Mouse (Mus musculus) CH12.LX (cell line): ENCODE results near the gene Usp6nl.
A peak's percentile ranks its signal among the peaks of the same experiment; 100 is the strongest.

Source experiments
- CHD1 ChIP-seq: IDR thresholded peaks from 2 replicates; pipeline ENCODE4 v1.6.1; 2012; ENCODE audit warnings: low read depth, low read length, improper control_type of control experiment, inconsistent platforms
- CTCF ChIP-seq, 2 experiments: IDR thresholded peaks in 1 of 2; conservative IDR thresholded peaks in 1 of 2; 2 replicates each; pipeline ENCODE4 v1.5.1; 2011 to 2012; ENCODE audit warnings: low read depth in 2 of 2, low read length in 2 of 2, improper control_type of control experiment in 1 of 2, inconsistent platforms in 1 of 2, mild to moderate bottlenecking in 1 of 2, moderate library complexity in 1 of 2
- EP300 ChIP-seq: IDR thresholded peaks from 2 replicates; pipeline ENCODE4 v1.6.1; 2011; ENCODE audit warnings: low read length, improper control_type of control experiment
- GABPA ChIP-seq: IDR thresholded peaks from 2 replicates; pipeline ENCODE4 v1.6.1; 2012; ENCODE audit warnings: low read depth, low read length, improper control_type of control experiment, inconsistent platforms; ENCODE audit not compliant: insufficient replicate concordance
- HCFC1 ChIP-seq: IDR thresholded peaks from 2 replicates; pipeline ENCODE4 v1.6.1; 2012; ENCODE audit warnings: low read depth, mild to moderate bottlenecking, inconsistent platforms, low read length, improper control_type of control experiment
- MAFK ChIP-seq: IDR thresholded peaks from 2 replicates; pipeline ENCODE4 v1.6.1; 2011; ENCODE audit warnings: low read length, improper control_type of control experiment; ENCODE audit not compliant: insufficient replicate concordance
- MAX ChIP-seq: IDR thresholded peaks from 2 replicates; pipeline ENCODE4 v1.6.1; 2011; ENCODE audit warnings: low read length, improper control_type of control experiment
- MEF2A ChIP-seq: IDR thresholded peaks from 2 replicates; pipeline ENCODE4 v1.6.1; 2014; ENCODE audit warnings: low read depth, mild to moderate bottlenecking, inconsistent platforms, low read length, improper control_type of control experiment, borderline replicate concordance
- NRF1 ChIP-seq: IDR thresholded peaks from 2 replicates; pipeline ENCODE4 v1.6.1; 2014; ENCODE audit warnings: low read depth, mild to moderate bottlenecking, inconsistent platforms, low read length, improper control_type of control experiment, moderate library complexity
- POLR2A ChIP-seq: IDR thresholded peaks from 2 replicates; pipeline ENCODE4 v1.6.1; 2011; ENCODE audit warnings: low read depth, mild to moderate bottlenecking, improper control_type of control experiment, low read length
- TBP ChIP-seq: conservative IDR thresholded peaks from 2 replicates; pipeline ENCODE4 v1.6.1; 2011; ENCODE audit warnings: low read depth, low read length, improper control_type of control experiment
- TCF12 ChIP-seq: IDR thresholded peaks from 2 replicates; pipeline ENCODE4 v1.6.1; 2014; ENCODE audit warnings: low read depth, mild to moderate bottlenecking, inconsistent platforms, low read length, improper control_type of control experiment
- ZC3H11A ChIP-seq: IDR thresholded peaks from 2 replicates; pipeline ENCODE4 v1.6.1; 2012; ENCODE audit warnings: low read depth, mild to moderate bottlenecking, inconsistent platforms, low read length, improper control_type of control experiment

GRCm38 (mm10) chr2:6380401-6380800 is 57.9 kb downstream of the Usp6nl start:
- TF ChIP-seq HCFC1 = no peak
- no peak for TF ChIP-seq EP300
- no peak for TF ChIP-seq CTCF (conservative IDR thresholded peaks at IDR 0.05 in 1 of 2, IDR thresholded peaks at IDR 0.05 in 1 of 2; ENCODE audit: low read depth in 2 of 2, low read length in 2 of 2)
- no peak; the same call in 1 of the 2 replicates for TF ChIP-seq MAX
- TF ChIP-seq MAFK = no peak
- 0 out of 2 replicates have a peak, but pooled peaks have one; percentile 15 for TF ChIP-seq POLR2A
- TF ChIP-seq TCF12 = no peak
- TF ChIP-seq ZC3H11A = no peak
- TF ChIP-seq TBP = no peak
- TF ChIP-seq MEF2A = no peak
- TF ChIP-seq GABPA = no peak
- no peak for TF ChIP-seq NRF1
- no peak for TF ChIP-seq CHD1
